Mouse (Mus musculus): ENCODE data around the gene Rcor3.

Gene Rcor3

DNA sequence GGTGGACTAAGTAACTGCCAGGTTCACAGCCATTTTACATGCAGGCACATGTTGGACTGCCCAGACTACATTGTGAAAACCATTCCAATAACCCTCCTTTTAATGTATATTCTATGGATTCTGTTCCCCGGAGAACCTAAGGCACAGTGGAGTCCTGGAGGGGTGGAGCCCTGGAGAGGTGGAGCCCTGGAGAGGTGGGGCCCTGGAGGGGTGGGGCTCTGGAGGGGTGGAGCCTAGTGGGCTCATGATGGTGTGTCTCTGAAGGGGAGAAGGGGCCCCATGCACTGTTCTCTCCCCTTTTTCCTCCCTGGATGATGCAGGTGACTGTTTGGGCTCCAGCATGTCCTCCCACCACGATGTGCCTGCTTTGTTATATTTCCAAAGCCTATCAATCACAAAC, 69.7 kb downstream of the Rcor3 start:
- DNase-seq, result no peak

- DNase-seq, result no peak
Observed at GRCm38 (mm10) chr1:192066956-192067355, 70.9 kb downstream of the Rcor3 start.

DNA sequence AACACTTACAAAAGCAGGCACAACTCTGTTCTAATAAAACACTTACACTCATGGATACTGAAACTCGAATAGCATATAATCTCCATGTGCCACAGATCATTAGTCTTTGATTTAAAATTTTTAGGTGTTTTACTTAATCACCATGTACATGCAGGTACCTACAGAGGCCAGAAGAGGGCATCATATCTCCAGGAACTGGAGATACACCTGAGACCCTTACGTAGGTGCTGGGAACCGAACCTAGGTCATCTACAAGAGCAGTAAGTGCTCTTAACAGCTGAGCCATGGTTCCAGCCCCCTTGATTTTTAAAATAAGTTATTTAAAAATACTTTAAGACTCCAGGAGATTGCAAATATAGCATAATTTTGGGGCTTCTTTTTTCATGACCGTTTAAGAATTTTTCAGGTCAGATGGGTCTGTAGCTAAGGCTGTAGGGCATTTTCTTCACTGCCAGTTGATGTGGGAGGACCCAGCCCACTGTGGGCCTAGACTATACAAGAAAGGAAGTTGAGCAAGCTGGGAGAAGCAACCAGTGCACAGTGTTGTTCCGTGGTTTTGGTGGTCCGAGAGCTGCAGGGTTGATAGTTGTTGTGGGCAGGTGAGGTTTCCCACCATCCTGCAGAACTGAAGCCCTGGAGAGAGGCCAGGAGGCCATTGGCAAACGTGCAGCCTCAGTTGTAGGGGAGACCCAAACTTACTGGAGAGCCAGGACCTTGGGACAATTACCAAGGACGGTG, 74.5 kb downstream of the Rcor3 start:
- DNase-seq, result no peak

- no peak for DNase-seq
Observed at GRCm38 (mm10) chr1:192062682-192063081, 75.2 kb downstream of the Rcor3 start.

- no peak for DNase-seq
Observed at GRCm38 (mm10) chr1:192061666-192062306, 76.1 kb downstream of the Rcor3 start.

- DNase-seq, result no peak
Observed at GRCm38 (mm10) chr1:192058911-192059310, 79.0 kb downstream of the Rcor3 start.

DNA sequence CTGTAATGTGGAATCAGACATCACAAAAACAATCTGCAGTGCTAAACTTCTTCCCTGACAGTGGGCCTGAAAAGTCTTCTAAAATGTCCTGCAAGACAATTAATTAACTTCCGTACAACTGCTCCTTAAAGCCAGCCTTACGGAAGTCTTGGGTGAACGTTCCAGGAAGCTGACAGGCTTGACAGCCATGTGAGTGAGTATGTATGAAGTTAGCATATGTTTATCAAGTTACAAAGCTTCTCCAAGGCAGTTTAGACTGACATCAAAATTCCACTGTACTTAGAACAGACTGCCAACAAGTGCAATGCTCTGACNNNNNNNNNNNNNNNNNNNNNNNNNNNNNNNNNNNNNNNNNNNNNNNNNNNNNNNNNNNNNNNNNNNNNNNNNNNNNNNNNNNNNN, 84.1 kb downstream of the Rcor3 start:
- no peak for DNase-seq

DNA sequence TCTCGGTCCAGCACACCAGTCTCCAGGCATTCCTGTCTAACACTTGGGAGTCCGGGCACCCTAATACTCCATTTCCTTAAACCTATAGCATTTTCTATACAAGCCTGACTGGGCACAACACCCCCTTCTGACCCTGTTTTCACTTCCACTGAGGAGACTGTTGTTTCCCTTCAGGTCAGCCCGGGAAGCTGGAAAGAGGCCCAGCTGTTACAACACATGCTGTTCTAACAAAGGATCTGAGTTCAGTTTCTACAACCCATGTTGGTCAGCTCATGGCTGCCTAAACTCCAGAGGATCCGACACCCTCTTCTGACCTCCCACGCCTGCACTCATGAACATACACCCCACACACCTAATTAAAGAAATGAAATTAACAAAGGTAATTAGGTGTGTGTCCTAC, 84.9 kb downstream of the Rcor3 start:
- DNase-seq, result no peak

DNA sequence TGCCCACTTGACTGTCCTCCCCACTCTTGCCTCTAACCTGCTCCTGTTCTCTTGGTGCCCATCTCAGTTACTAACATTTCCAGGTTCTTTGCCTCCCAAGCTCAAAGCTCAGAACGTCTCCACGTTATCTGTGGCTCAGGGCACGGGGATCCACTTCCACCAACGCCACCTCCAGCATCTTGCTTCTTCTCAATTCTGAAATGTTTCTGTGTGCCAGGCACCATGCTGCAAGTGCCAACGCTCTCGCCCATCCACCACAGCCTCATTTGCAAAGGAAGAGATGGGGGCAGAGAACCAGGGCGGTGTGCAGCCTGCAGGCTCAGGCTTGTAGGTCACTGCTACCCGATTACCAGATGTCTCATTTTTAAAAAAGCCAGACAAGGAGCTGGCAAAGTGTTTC, 85.4 kb downstream of the Rcor3 start:
- DNase-seq, result no peak
